Mouse (Mus musculus) stomach, embryonic 14.5 days (tissue): ENCODE results near the gene Snx8. TPM values are rescaled to one million over a fixed set of nuclear protein-coding genes. Genes with fewer than 3 reads are reported as not detected.

ENCODE experiments used
- ATAC-seq: fragments of 200-750 bp; cut with Nextera tagmentation; 2 replicates; pipeline ENCODE4 v1.8.0; 2017; ENCODE audit warnings: low read depth, moderate TSS enrichment; ENCODE audit not compliant: insufficient number of reproducible peaks, insufficient read depth, low FRiP score
- H3K27ac ChIP-seq: fragments of 300-500 bp; sonication (generic); 2 replicates; pipeline ENCODE4 v1.5.1; 2014; ENCODE audit warnings: mild to moderate bottlenecking, low read length, moderate library complexity, mixed read lengths
- H3K27me3 ChIP-seq: fragments of 300-500 bp; sonication (generic); 2 replicates; pipeline ENCODE4 v1.6.1; 2014; ENCODE audit warnings: low read length, control low read depth, mixed read lengths; ENCODE audit not compliant: control insufficient read depth, insufficient read depth
- H3K36me3 ChIP-seq: fragments of 300-500 bp; sonication (generic); 2 replicates; pipeline ENCODE4 v1.6.1; 2014; ENCODE audit warnings: mild to moderate bottlenecking, control low read depth, low read length, moderate library complexity, mixed read lengths; ENCODE audit not compliant: control insufficient read depth, insufficient read depth
- H3K4me1 ChIP-seq: fragments of 300-500 bp; sonication (generic); 2 replicates; pipeline ENCODE4 v1.6.1; 2014; ENCODE audit warnings: low read length, control low read depth, mixed read lengths; ENCODE audit not compliant: control insufficient read depth, insufficient read depth
- H3K4me2 ChIP-seq: fragments of 300-500 bp; sonication (generic); replicated peaks from 2 replicates; pipeline ENCODE4 v1.6.1; 2014; ENCODE audit warnings: low read depth, low read length, control low read depth
- H3K4me3 ChIP-seq: fragments of 300-500 bp; sonication (generic); 2 replicates; pipeline ENCODE4 v1.5.1; 2014; ENCODE audit warnings: low read depth, low read length, control low read depth
- H3K9ac ChIP-seq: fragments of 300-500 bp; sonication (generic); replicated peaks from 2 replicates; pipeline ENCODE4 v1.6.1; 2014; ENCODE audit warnings: low read depth, mild to moderate bottlenecking, control low read depth, low read length, moderate library complexity, mixed read lengths
- H3K9me3 ChIP-seq: fragments of 300-500 bp; sonication (generic); 2 replicates; pipeline ENCODE4 v1.6.1; 2016; ENCODE audit warnings: low read depth, low read length, control low read depth; ENCODE audit not compliant: control insufficient read depth
- WGBS: fragments of 180-500 bp; shearing (Covaris S2); extraction: QIAGEN DNeasy Blood & Tissue Kit; methylation state at CpG from one replicate; pipeline ENCODE4 v1.1.7; 2014; 5-methylcytosine and 5-hydroxymethylcytosine counted together
- polyA plus RNA-seq: library from polyadenylated mRNA; unstranded; fragments of >200 nt; fragmentation: Nextera tagmentation; extraction: Ambion mirVana; gene quantifications from 2 replicates; pipeline ENCODE4 v1.2.1, GENCODE M21; 2014

Gene Snx8
- polyA plus RNA-seq, 1 experiment from 2014 or later = 9.1 TPM

- no peaks in the 10 kb centered on the region for H3K9me3 ChIP-seq
- no peaks in the 10 kb centered on the region for H3K36me3 ChIP-seq
- H3K27me3 ChIP-seq = no peaks in the 10 kb centered on the region
- H3K4me1 ChIP-seq = peaks cover 7% of the 10 kb centered on the region
- H3K4me3 ChIP-seq = no peak overlapping the region
- ATAC-seq = no peak
- WGBS = 75% methylated on average over 6 of the region's 6 CpGs
- H3K4me2 ChIP-seq = no peak overlapping the region
- no peak overlapping the region for H3K27ac ChIP-seq
- H3K9ac ChIP-seq = no peak overlapping the region
Measured at GRCm38 (mm10) chr5:140379299-140379698, 9.8 kb downstream of the Snx8 start.

- no peak overlapping the region for H3K4me3 ChIP-seq
- H3K9me3 ChIP-seq = no peaks in the 10 kb centered on the region
- no peaks in the 10 kb centered on the region for H3K36me3 ChIP-seq
- H3K27me3 ChIP-seq = no peaks in the 10 kb centered on the region
- no peak overlapping the region for H3K9ac ChIP-seq
- H3K4me2 ChIP-seq = no peak overlapping the region
- no peaks in the 10 kb centered on the region for H3K4me1 ChIP-seq
- no peak for ATAC-seq
- H3K27ac ChIP-seq = no peak overlapping the region
- 87% methylated on average over 6 of the region's 6 CpGs for WGBS
Measured at GRCm38 (mm10) chr5:140378121-140378853, 10.8 kb downstream of the Snx8 start.

- Histone ChIP-seq H3K4me2 (no peak overlapping the region), H3K27ac (no peak overlapping the region), H3K27me3 (no peaks in the 10 kb centered on the region), H3K36me3 (no peaks in the 10 kb centered on the region), H3K9ac (no peak overlapping the region), H3K4me3 (no peak overlapping the region), H3K4me1 (peaks cover 4% of the 10 kb centered on the region; the same call in 1 of the 2 replicates), H3K9me3 (no peaks in the 10 kb centered on the region)
- ATAC-seq = no peak
- WGBS = 80% methylated on average over 4 of the region's 4 CpGs
Measured at GRCm38 (mm10) chr5:140375249-140375829, 13.7 kb downstream of the Snx8 start.

- Histone ChIP-seq H3K4me3 (no peak overlapping the region), H3K36me3 (no peaks in the 10 kb centered on the region), H3K27me3 (no peaks in the 10 kb centered on the region), H3K4me1 (peaks cover 6% of the 10 kb centered on the region; the same call in 1 of the 2 replicates), H3K27ac (no peak overlapping the region), H3K9me3 (no peaks in the 10 kb centered on the region), H3K9ac (no peak overlapping the region), H3K4me2 (no peak overlapping the region)
- ATAC-seq = no peak
- WGBS = 71% methylated on average over 3 of the region's 3 CpGs
Measured at GRCm38 (mm10) chr5:140374226-140374625, 14.8 kb downstream of the Snx8 start.

- Histone ChIP-seq H3K9me3 (no peaks in the 10 kb centered on the region), H3K36me3 (no peaks in the 10 kb centered on the region)
- WGBS = 77% methylated on average over 2 of the region's 2 CpGs
Measured at GRCm38 (mm10) chr5:140373711-140374110, 15.4 kb downstream of the Snx8 start.

GRCm38 (mm10) chr5:140371671-140372070 is 17.4 kb downstream of the Snx8 start:
- Histone ChIP-seq H3K4me3 (no peak overlapping the region), H3K27me3 (no peaks in the 10 kb centered on the region), H3K4me2 (no peak overlapping the region), H3K4me1 (peaks cover 6% of the 10 kb centered on the region; the same call in 1 of the 2 replicates), H3K36me3 (no peaks in the 10 kb centered on the region), H3K27ac (no peak overlapping the region), H3K9ac (no peak overlapping the region), H3K9me3 (no peaks in the 10 kb centered on the region; the same call in 1 of the 2 replicates)
- 97% methylated on average over 3 of the region's 3 CpGs for WGBS
- ATAC-seq = no peak

More at GRCm38 (mm10) chr5:140373711-140374110, 15.4 kb downstream of the Snx8 start:
- Histone ChIP-seq H3K27me3 (no peaks in the 10 kb centered on the region), H3K27ac (no peak overlapping the region), H3K9ac (no peak overlapping the region), H3K4me2 (no peak overlapping the region), H3K4me1 (peaks cover 6% of the 10 kb centered on the region; the same call in 1 of the 2 replicates), H3K4me3 (no peak overlapping the region)
- ATAC-seq = no peak

GRCm38 (mm10) chr5:140370446-140371254 is 18.4 kb downstream of the Snx8 start:
- Histone ChIP-seq H3K27me3 (no peaks in the 10 kb centered on the region), H3K36me3 (no peaks in the 10 kb centered on the region), H3K9me3 (no peaks in the 10 kb centered on the region; the same call in 1 of the 2 replicates), H3K9ac (no peak overlapping the region), H3K4me2 (no peak overlapping the region), H3K27ac (0 out of 2 replicates have a peak overlapping the region, but pooled peaks have one; percentile 6), H3K4me3 (no peak overlapping the region), H3K4me1 (peaks cover 6% of the 10 kb centered on the region; the same call in 1 of the 2 replicates)
- no peak for ATAC-seq
- WGBS = 51% methylated on average over 6 of the region's 6 CpGs

GRCm38 (mm10) chr5:140369466-140369865 is 19.6 kb downstream of the Snx8 start:
- no peak overlapping the region for H3K27ac ChIP-seq
- H3K4me1 ChIP-seq = peaks cover 6% of the 10 kb centered on the region; the same call in 1 of the 2 replicates
- WGBS = 56% methylated on average over 2 of the region's 2 CpGs
- H3K27me3 ChIP-seq = no peaks in the 10 kb centered on the region
- H3K9me3 ChIP-seq = no peaks in the 10 kb centered on the region; the same call in 1 of the 2 replicates
- no peak overlapping the region for H3K4me2 ChIP-seq
- H3K9ac ChIP-seq = no peak overlapping the region
- ATAC-seq = no peak
- no peak overlapping the region for H3K4me3 ChIP-seq
- H3K36me3 ChIP-seq = no peaks in the 10 kb centered on the region
